Mouse (Mus musculus) thymus, adult 2 months (tissue): ENCODE results near the gene Slc7a5. TPM values are rescaled to one million over a fixed set of nuclear protein-coding genes. Genes with fewer than 3 reads are reported as not detected.

Experiments
- DNase-seq: peaks from one replicate; pipeline ENCODE4 v3.0.0; 2021
- H3K27ac ChIP-seq: fragments of 200-500 bp; 2 replicates; pipeline ENCODE4 v1.5.1; 2012; ENCODE audit warnings: low read length, control low read depth; ENCODE audit not compliant: control insufficient read depth, insufficient read depth
- H3K27me3 ChIP-seq: fragments of 200-500 bp; 2 replicates; pipeline ENCODE4 v1.6.1; 2012; ENCODE audit warnings: mild to moderate bottlenecking, low read length, moderate library complexity, mixed read lengths; ENCODE audit not compliant: control insufficient read depth, insufficient read depth
- H3K36me3 ChIP-seq: fragments of 200-500 bp; 2 replicates; pipeline ENCODE4 v1.6.1; 2012; ENCODE audit warnings: mild to moderate bottlenecking, low read length, moderate library complexity; ENCODE audit not compliant: control insufficient read depth, insufficient read depth
- H3K4me1 ChIP-seq: fragments of 200-500 bp; replicated peaks from 2 replicates; pipeline ENCODE4 v1.6.1; 2012; ENCODE audit warnings: low read length; ENCODE audit not compliant: control insufficient read depth, insufficient read depth
- H3K4me3 ChIP-seq: fragments of 200-500 bp; 2 replicates; pipeline ENCODE4 v1.5.1; 2012; ENCODE audit warnings: mild to moderate bottlenecking, low read length, control low read depth, moderate library complexity; ENCODE audit not compliant: control insufficient read depth, insufficient read depth
- CTCF ChIP-seq: fragments of 200-500 bp; IDR thresholded peaks from 2 replicates; pipeline ENCODE4 v1.5.1; 2012; ENCODE audit warnings: mild to moderate bottlenecking, control low read depth, low read length, moderate library complexity, borderline replicate concordance; ENCODE audit not compliant: control insufficient read depth, poor library complexity, insufficient read depth; ENCODE audit errors: extremely low read depth
- POLR2A ChIP-seq: fragments of 200-500 bp; IDR thresholded peaks from 2 replicates; pipeline ENCODE4 v1.6.1; 2012; ENCODE audit warnings: mild to moderate bottlenecking, low read length, control low read depth, moderate library complexity; ENCODE audit not compliant: control insufficient read depth, poor library complexity, insufficient read depth; ENCODE audit errors: extremely low read depth
- WGBS: fragments of 180-500 bp; shearing (Covaris S2); methylation state at CpG from one replicate; pipeline ENCODE4 v1.1.7; 2018; 5-methylcytosine and 5-hydroxymethylcytosine counted together
- polyA plus RNA-seq: library from polyadenylated mRNA; depleted of rRNA; stranded (reverse); fragments of >200 nt; gene quantifications from 2 replicates; pipeline ENCODE4 v1.2.3, GENCODE M21; 2012

The Slc7a5 gene
- polyA plus RNA-seq, 1 experiment = 45.9 TPM

DNA sequence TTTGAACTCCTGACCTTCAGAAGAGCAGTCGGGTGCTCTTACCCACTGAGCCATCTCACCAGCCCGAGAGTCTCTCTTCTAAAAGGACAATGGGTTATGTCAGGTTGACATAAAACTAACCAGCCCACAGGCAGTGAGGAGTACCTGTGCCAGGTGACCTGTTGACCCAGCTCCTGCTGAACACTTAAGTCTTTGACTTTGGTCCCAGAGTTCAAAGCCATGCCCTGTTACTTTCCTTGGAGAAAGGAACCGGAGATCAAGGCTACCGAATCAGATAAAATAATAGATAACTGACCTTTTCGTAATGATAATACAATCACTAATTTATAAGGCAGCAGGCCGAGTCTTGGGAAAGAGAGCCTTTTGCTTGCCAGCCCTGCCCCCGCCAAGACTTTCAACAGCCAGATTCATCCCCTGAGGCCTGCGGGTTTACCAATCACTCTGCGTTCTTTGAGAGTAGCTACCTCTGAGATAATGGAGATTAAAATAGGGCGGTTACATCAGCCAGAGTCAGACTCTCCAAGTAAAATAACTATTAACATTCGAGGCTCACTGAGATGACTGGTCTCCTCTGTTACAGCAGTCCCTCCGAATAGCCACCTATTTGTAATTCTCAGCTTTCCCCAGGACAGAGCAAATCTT lies 24.7 kb upstream of the Slc7a5 start:
- TF ChIP-seq POLR2A = no peak
- no peak for TF ChIP-seq CTCF
- H3K4me3 ChIP-seq = no peak overlapping the region
- 93% methylated on average over 12 of the region's 12 CpGs for WGBS
- 0 out of 2 replicates have a peak overlapping the region, but pooled peaks have one; percentile 26 for H3K27ac ChIP-seq
- no peaks in the 10 kb centered on the region for H3K36me3 ChIP-seq
- no peaks in the 10 kb centered on the region for H3K27me3 ChIP-seq
- DNase-seq = no peak
- no peaks in the 10 kb centered on the region; the same call in 1 of the 2 replicates for H3K4me1 ChIP-seq

DNA sequence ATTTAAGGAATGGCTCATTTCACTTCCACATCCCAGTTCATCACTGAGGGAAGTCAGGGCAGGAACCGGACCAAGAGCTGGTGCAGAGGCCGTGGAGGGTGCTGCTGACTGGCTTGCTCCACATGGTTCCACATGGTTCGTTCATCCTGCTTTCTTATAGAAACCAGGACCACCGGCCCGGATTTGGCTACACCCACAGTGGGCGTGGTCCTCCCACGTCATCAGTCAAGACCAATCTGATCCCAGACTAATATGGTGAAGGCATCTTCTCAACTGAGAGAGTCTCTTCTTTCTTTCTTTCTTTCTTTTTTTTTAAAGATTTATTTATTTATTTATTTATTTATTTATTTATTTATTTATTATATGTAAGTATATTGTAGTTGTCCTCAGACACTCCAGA lies 24.1 kb upstream of the Slc7a5 start:
- DNase-seq = no peak
- H3K27me3 ChIP-seq = no peaks in the 10 kb centered on the region
- H3K4me1 ChIP-seq = no peaks in the 10 kb centered on the region; the same call in 1 of the 2 replicates
- H3K4me3 ChIP-seq = no peak overlapping the region
- WGBS = 88% methylated on average over 7 of the region's 7 CpGs
- no peak for TF ChIP-seq CTCF
- TF ChIP-seq POLR2A = no peak
- no peaks in the 10 kb centered on the region for H3K36me3 ChIP-seq
- no peak overlapping the region for H3K27ac ChIP-seq

GRCm38 (mm10) chr8:121930047-121930446 lies 22.6 kb upstream of the Slc7a5 start:
- Histone ChIP-seq H3K27ac (no peak overlapping the region), H3K4me1 (no peaks in the 10 kb centered on the region; the same call in 1 of the 2 replicates), H3K36me3 (no peaks in the 10 kb centered on the region), H3K27me3 (no peaks in the 10 kb centered on the region), H3K4me3 (no peak overlapping the region)
- TF ChIP-seq POLR2A = no peak
- 85% methylated on average over 4 of the region's 4 CpGs for WGBS
- DNase-seq = no peak

GRCm38 (mm10) chr8:121927316-121927715 lies 19.8 kb upstream of the Slc7a5 start:
- no peak overlapping the region for H3K27ac ChIP-seq
- WGBS = 32% methylated on average over 8 of the region's 8 CpGs
- no peaks in the 10 kb centered on the region; the same call in 1 of the 2 replicates for H3K4me1 ChIP-seq
- no peaks in the 10 kb centered on the region for H3K36me3 ChIP-seq
- no peaks in the 10 kb centered on the region for H3K27me3 ChIP-seq
- DNase-seq = peak; percentile 59
- no peak overlapping the region for H3K4me3 ChIP-seq
- TF ChIP-seq CTCF = 0 out of 2 replicates have a peak, but pooled peaks have one; percentile 25
- TF ChIP-seq POLR2A = no peak

DNA sequence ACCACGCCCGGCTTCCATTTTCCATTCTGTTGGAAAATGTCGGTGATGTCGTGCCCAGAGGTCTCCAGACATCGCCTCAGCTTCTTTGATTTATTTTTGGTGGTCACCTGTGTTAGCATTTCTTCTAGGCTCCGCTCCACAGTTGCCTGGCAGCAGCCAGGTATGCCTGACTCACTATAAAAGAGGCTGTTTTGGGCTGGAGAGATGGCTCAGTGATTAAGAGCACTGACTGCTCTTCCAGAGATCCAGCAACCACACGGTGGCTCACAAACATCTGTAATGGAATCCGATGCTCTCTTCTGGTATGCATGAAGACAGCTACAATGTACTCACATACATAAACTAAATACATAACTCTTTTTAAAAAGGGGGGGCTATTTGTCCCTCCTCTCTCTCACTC lies 18.8 kb upstream of the Slc7a5 start:
- no peak overlapping the region for H3K4me3 ChIP-seq
- TF ChIP-seq POLR2A = no peak
- TF ChIP-seq CTCF = no peak
- no peak for DNase-seq
- WGBS = 67% methylated on average over 8 of the region's 8 CpGs
- no peaks in the 10 kb centered on the region for H3K36me3 ChIP-seq
- no peak overlapping the region for H3K27ac ChIP-seq
- H3K27me3 ChIP-seq = no peaks in the 10 kb centered on the region
- H3K4me1 ChIP-seq = no peaks in the 10 kb centered on the region; the same call in 1 of the 2 replicates

- WGBS = 31% methylated on average over 10 of the region's 10 CpGs
- TF ChIP-seq POLR2A = no peak
- peak; percentile 55; the same call in 1 of the 2 replicates for TF ChIP-seq CTCF
- no peak overlapping the region for H3K27ac ChIP-seq
- no peaks in the 10 kb centered on the region for H3K27me3 ChIP-seq
- H3K4me3 ChIP-seq = no peak overlapping the region
- peak; percentile 75 for DNase-seq
- no peaks in the 10 kb centered on the region for H3K36me3 ChIP-seq
- H3K4me1 ChIP-seq = no peaks in the 10 kb centered on the region; the same call in 1 of the 2 replicates
Observed at GRCm38 (mm10) chr8:121925624-121926023, 18.1 kb upstream of the Slc7a5 start.

DNA sequence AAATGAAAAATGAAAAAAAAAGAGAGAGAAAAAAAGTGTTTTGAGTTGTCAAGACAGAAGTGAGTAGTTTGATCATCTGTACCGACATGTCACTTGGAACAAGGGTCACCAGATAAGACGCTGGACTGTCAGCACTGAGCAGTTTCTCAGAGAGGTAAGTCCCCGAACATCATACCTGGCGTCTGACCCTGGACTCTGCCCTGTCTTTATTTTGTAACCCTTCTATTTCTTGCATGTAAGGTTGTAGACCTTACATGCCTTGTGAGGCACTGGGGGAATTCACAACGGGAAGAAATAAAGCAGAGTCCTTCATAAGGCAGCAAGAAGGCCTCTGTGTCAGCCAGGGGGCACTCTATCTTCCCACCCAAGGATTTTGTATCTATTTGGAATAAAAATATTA lies 17.2 kb upstream of the Slc7a5 start:
- Histone ChIP-seq H3K36me3 (no peaks in the 10 kb centered on the region), H3K4me3 (no peak overlapping the region), H3K27ac (no peak overlapping the region), H3K4me1 (no peaks in the 10 kb centered on the region; the same call in 1 of the 2 replicates), H3K27me3 (no peaks in the 10 kb centered on the region)
- TF ChIP-seq CTCF (no peak), POLR2A (no peak)
- DNase-seq = no peak
- 85% methylated on average over 5 of the region's 5 CpGs for WGBS

- Histone ChIP-seq H3K4me1 (no peaks in the 10 kb centered on the region; the same call in 1 of the 2 replicates), H3K27ac (no peak overlapping the region), H3K4me3 (no peak overlapping the region), H3K36me3 (no peaks in the 10 kb centered on the region), H3K27me3 (no peaks in the 10 kb centered on the region)
- 88% methylated on average over 8 of the region's 8 CpGs for WGBS
- no peak for TF ChIP-seq POLR2A
- TF ChIP-seq CTCF = no peak
- DNase-seq = no peak
Observed at GRCm38 (mm10) chr8:121922101-121922500, 14.6 kb upstream of the Slc7a5 start.
